Mouse (Mus musculus) midbrain, embryonic 16.5 days (tissue): ENCODE measurements around the gene Gm1043. TPM values are rescaled to one million over a fixed set of nuclear protein-coding genes. Genes with fewer than 3 reads are reported as not detected.
A peak's percentile ranks its signal among the peaks of the same experiment; 100 is the strongest.

Experiments
- ATAC-seq: fragments of 200-750 bp; cut with Nextera tagmentation; 2 replicates; pipeline ENCODE4 v1.8.0; 2017; ENCODE audit warnings: moderate TSS enrichment
- H3K27ac ChIP-seq: fragments of 300-500 bp; sonication (generic); 2 replicates; pipeline ENCODE4 v1.5.1; 2014; ENCODE audit warnings: mild to moderate bottlenecking, low read length, mixed read lengths
- H3K27me3 ChIP-seq: fragments of 300-500 bp; sonication (generic); 2 replicates; pipeline ENCODE4 v1.6.1; 2014; ENCODE audit warnings: low read depth, low read length, mixed read lengths; ENCODE audit not compliant: control insufficient read depth, insufficient read depth
- H3K36me3 ChIP-seq: fragments of 300-500 bp; sonication (generic); 2 replicates; pipeline ENCODE4 v1.6.1; 2014; ENCODE audit warnings: mild to moderate bottlenecking, low read length, moderate library complexity, mixed read lengths; ENCODE audit not compliant: control insufficient read depth, insufficient read depth
- H3K4me1 ChIP-seq: fragments of 300-500 bp; sonication (generic); 2 replicates; pipeline ENCODE4 v1.6.1; 2014; ENCODE audit warnings: mild to moderate bottlenecking, low read length, mixed read lengths; ENCODE audit not compliant: control insufficient read depth, insufficient read depth
- H3K4me2 ChIP-seq: fragments of 300-500 bp; sonication (generic); 2 replicates; pipeline ENCODE4 v1.6.1; 2014; ENCODE audit warnings: mild to moderate bottlenecking, low read length, mixed read lengths
- H3K4me3 ChIP-seq: fragments of 300-500 bp; sonication (generic); 2 replicates; pipeline ENCODE4 v1.5.1; 2014; ENCODE audit warnings: low read depth, mild to moderate bottlenecking, low read length, moderate library complexity, mixed read lengths
- H3K9ac ChIP-seq: fragments of 300-500 bp; sonication (generic); 2 replicates; pipeline ENCODE4 v1.6.1; 2014; ENCODE audit warnings: low read depth, low read length, mixed read lengths
- H3K9me3 ChIP-seq: fragments of 300-500 bp; sonication (generic); replicated peaks from 2 replicates; pipeline ENCODE4 v1.6.1; 2014; ENCODE audit warnings: mild to moderate bottlenecking, low read length, mixed read lengths; ENCODE audit not compliant: control insufficient read depth, poor library complexity, severe bottlenecking
- WGBS: fragments of 180-500 bp; shearing (Covaris S2); extraction: QIAGEN DNeasy Blood & Tissue Kit; methylation state at CpG from one replicate; pipeline ENCODE4 v1.1.7; 2014; 5-methylcytosine and 5-hydroxymethylcytosine counted together
- polyA plus RNA-seq: library from polyadenylated mRNA; unstranded; fragments of >200 nt; fragmentation: Nextera tagmentation; extraction: Ambion mirVana; gene quantifications from 2 replicates; pipeline ENCODE4 v1.2.1, GENCODE M21; 2015

Gene Gm1043
- polyA plus RNA-seq, 1 experiment from 2014 or later, result 2.3 TPM

DNA sequence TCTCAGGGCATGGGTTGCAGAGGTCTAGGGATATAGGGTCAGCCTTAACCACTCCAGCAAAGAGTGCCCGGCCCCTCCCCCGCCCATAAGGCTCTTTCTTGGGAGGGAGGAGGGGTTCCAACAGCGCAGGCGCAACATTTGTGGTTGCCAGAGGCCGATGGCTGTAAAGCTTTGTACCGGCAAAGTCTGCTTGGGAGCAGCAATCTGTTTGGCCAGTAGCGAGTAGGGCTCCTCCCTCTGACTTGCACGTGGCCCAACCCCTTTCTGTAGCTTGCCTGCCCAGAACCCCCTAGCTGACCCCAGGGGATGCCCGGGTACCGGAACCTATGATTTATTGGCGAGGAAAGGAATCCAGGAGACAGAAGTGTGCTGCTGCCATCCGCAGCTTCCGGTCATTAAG, 159.0 kb downstream of the Gm1043 start:
- ATAC-seq, result peak; percentile 23; the same call in 1 of the 2 replicates
- H3K9me3 ChIP-seq, result no peaks in the 10 kb centered on the region
- WGBS, result under 1% methylated on average over 13 of the region's 13 CpGs
- peak overlapping the region; percentile 61 for H3K4me3 ChIP-seq
- peaks cover 34% of the 10 kb centered on the region for H3K4me1 ChIP-seq
- no peaks in the 10 kb centered on the region for H3K27me3 ChIP-seq
- no peaks in the 10 kb centered on the region for H3K36me3 ChIP-seq
- peak overlapping the region; percentile 89 for H3K9ac ChIP-seq
- H3K27ac ChIP-seq, result peak overlapping the region; percentile 93
- peak overlapping the region; percentile 88 for H3K4me2 ChIP-seq

GRCm38 (mm10) chr5:37244666-37245242, 159.6 kb downstream of the Gm1043 start:
- H3K27me3 ChIP-seq, result no peaks in the 10 kb centered on the region
- H3K9ac ChIP-seq, result peak overlapping the region; percentile 88
- no peaks in the 10 kb centered on the region for H3K36me3 ChIP-seq
- H3K4me3 ChIP-seq, result peak overlapping the region; percentile 61
- peak overlapping the region; percentile 88 for H3K4me2 ChIP-seq
- no peaks in the 10 kb centered on the region for H3K9me3 ChIP-seq
- H3K4me1 ChIP-seq, result peaks cover 40% of the 10 kb centered on the region
- no peak for ATAC-seq
- peak overlapping the region; percentile 93 for H3K27ac ChIP-seq
- WGBS, result 44% methylated on average over 9 of the region's 9 CpGs

- no peaks in the 10 kb centered on the region for H3K9me3 ChIP-seq
- WGBS, result under 1% methylated on average over 31 of the region's 42 CpGs
These were observed 160.5 kb downstream of the Gm1043 start for GRCm38 (mm10) chr5:37245651-37246050.

DNA sequence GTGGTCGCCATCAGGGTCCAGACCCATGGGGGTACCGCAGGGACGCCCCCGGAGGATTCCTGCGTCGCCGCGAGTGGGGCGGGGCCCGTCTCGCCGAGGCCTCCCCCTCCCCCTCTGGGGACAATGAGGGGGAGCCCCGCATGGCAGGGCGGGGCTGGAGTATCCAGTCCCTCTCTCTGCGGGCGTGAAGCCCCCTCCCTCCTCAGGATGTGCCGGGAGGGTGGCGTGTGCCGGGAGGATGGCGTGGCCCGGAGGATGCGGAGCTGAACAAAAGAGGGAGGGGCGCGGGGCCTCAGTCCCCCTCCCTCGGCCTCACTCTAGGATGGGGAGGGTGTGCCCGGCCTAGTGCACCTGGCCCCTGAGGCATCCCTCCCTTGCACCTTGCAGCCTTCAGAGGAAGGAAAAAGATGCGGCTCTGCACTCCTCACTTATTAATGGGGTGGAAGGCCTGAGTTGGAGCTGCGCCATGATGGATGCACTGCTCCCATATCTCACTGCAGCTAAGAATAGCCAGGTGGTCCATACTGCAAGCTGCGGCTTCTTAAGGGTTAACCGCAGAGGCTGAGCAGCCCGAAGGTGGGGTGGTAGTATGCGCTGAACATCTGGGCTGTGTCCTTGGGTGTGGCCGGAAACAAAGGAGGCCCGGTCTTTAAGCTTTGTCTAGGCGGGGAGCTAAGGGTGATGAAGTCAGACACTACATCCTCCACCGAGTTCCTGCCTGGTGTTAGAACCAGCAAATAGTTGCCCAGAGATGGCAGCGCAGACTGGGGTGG, 161.2 kb downstream of the Gm1043 start:
- Histone ChIP-seq H3K4me2 (peak overlapping the region; percentile 88), H3K27ac (peak overlapping the region; percentile 93), H3K36me3 (no peaks in the 10 kb centered on the region), H3K27me3 (no peaks in the 10 kb centered on the region), H3K9ac (peak overlapping the region; percentile 88), H3K9me3 (no peaks in the 10 kb centered on the region), H3K4me3 (peak overlapping the region; percentile 61), H3K4me1 (peaks cover 48% of the 10 kb centered on the region)
- WGBS, result under 1% methylated on average over 30 of the region's 37 CpGs
- ATAC-seq, result peak; percentile 23

More at GRCm38 (mm10) chr5:37245651-37246050, 160.5 kb downstream of the Gm1043 start:
- Histone ChIP-seq H3K36me3 (no peaks in the 10 kb centered on the region), H3K9ac (peak overlapping the region; percentile 88), H3K27me3 (no peaks in the 10 kb centered on the region), H3K27ac (peak overlapping the region; percentile 93), H3K4me1 (peaks cover 47% of the 10 kb centered on the region), H3K4me3 (peak overlapping the region; percentile 61), H3K4me2 (peak overlapping the region; percentile 88)
- ATAC-seq, result peak; percentile 63

GRCm38 (mm10) chr5:37247456-37247855, 162.3 kb downstream of the Gm1043 start:
- peaks cover 51% of the 10 kb centered on the region for H3K4me1 ChIP-seq
- H3K27me3 ChIP-seq, result no peaks in the 10 kb centered on the region
- no peaks in the 10 kb centered on the region for H3K9me3 ChIP-seq
- ATAC-seq, result no peak
- peak overlapping the region; percentile 61 for H3K4me3 ChIP-seq
- H3K9ac ChIP-seq, result peak overlapping the region; percentile 88
- WGBS, result 33% methylated on average over 4 of the region's 4 CpGs
- no peaks in the 10 kb centered on the region for H3K36me3 ChIP-seq
- peak overlapping the region; percentile 93 for H3K27ac ChIP-seq
- peak overlapping the region; percentile 88 for H3K4me2 ChIP-seq

- no peaks in the 10 kb centered on the region for H3K36me3 ChIP-seq
- H3K27me3 ChIP-seq, result no peaks in the 10 kb centered on the region
- peaks cover 50% of the 10 kb centered on the region for H3K4me1 ChIP-seq
- H3K9me3 ChIP-seq, result no peaks in the 10 kb centered on the region
- H3K4me3 ChIP-seq, result peak overlapping the region; percentile 61
- H3K9ac ChIP-seq, result peak overlapping the region; percentile 41
- peak overlapping the region; percentile 29; the same call in 1 of the 2 replicates for H3K27ac ChIP-seq
- 58% methylated on average over 3 of the region's 3 CpGs for WGBS
- peak overlapping the region; percentile 88 for H3K4me2 ChIP-seq
- no peak for ATAC-seq
These were observed 163.7 kb downstream of the Gm1043 start for GRCm38 (mm10) chr5:37248870-37249269.

- Histone ChIP-seq H3K9me3 (no peaks in the 10 kb centered on the region), H3K36me3 (no peaks in the 10 kb centered on the region), H3K4me3 (no peak overlapping the region), H3K4me2 (no peak overlapping the region), H3K27ac (no peak overlapping the region), H3K9ac (no peak overlapping the region), H3K27me3 (no peaks in the 10 kb centered on the region), H3K4me1 (peaks cover 62% of the 10 kb centered on the region)
- 69% methylated on average over 3 of the region's 3 CpGs for WGBS
- ATAC-seq, result no peak
These were observed 166.4 kb downstream of the Gm1043 start for GRCm38 (mm10) chr5:37251596-37251995.

DNA sequence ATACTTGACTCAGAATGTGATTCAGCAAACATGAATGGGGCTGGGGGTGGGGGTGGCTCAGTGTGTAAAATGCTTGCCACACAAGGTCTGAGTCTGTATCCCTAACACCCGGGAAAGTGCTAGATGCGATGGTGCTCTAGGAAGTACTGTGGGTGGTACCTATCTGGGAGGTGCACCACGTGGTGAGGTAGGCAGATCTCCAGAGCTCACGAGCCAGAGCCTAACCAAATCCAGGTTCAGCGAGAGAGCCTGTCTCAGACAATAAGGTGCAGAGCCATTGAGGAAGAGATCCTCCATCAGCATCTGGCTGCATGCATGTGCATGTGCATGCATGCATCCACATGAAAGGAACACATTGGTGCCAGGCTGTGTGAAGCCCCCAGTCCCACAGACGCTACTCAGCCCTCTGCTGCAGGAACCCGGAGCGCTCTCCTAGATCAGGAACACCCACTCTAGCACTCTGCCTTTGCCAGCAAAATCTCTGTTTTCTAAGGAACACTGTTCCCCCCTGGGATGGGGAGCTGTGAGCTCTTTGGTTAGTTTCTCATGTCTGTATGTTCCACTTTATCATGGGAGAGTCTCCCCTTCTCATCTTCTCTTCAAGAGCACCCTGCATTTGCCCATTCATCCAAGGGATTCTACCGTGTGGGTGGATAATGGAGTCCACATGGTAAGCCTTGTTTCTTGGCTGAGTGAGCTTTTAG, 167.1 kb downstream of the Gm1043 start:
- no peak overlapping the region for H3K4me3 ChIP-seq
- no peak for ATAC-seq
- H3K9me3 ChIP-seq, result no peaks in the 10 kb centered on the region
- no peak overlapping the region for H3K27ac ChIP-seq
- no peaks in the 10 kb centered on the region for H3K27me3 ChIP-seq
- peaks cover 66% of the 10 kb centered on the region for H3K4me1 ChIP-seq
- H3K4me2 ChIP-seq, result no peak overlapping the region
- H3K36me3 ChIP-seq, result no peaks in the 10 kb centered on the region
- H3K9ac ChIP-seq, result no peak overlapping the region
- WGBS, result 82% methylated on average over 9 of the region's 9 CpGs
